Mouse (Mus musculus) liver, embryonic 15.5 days (tissue): Measurements from ENCODE around the gene 9030624G23Rik. TPM values are rescaled to one million over a fixed set of nuclear protein-coding genes. Genes with fewer than 3 reads are reported as not detected.
A peak's percentile ranks its signal among the peaks of the same experiment; 100 is the strongest.
"Not testable (repeated sequence)": the region's sequence is repeated elsewhere in the genome, so short reads cannot be mapped to it uniquely, and the experiment has no call there.

Experiments used
- ATAC-seq: fragments of 200-750 bp; cut with Nextera tagmentation; 2 replicates; pipeline ENCODE4 v1.8.0; 2017; ENCODE audit warnings: moderate number of reproducible peaks, mild to moderate bottlenecking, moderate library complexity; ENCODE audit not compliant: insufficient read depth
- H3K27ac ChIP-seq: fragments of 300-500 bp; sonication (generic); replicated peaks from 2 replicates; pipeline ENCODE4 v1.5.1; 2015; ENCODE audit warnings: mild to moderate bottlenecking, inconsistent platforms
- H3K27me3 ChIP-seq: fragments of 300-500 bp; sonication (generic); 2 replicates; pipeline ENCODE4 v1.6.1; 2015; ENCODE audit warnings: mild to moderate bottlenecking, inconsistent platforms
- H3K36me3 ChIP-seq: fragments of 300-500 bp; sonication (generic); replicated peaks from 2 replicates; pipeline ENCODE4 v1.6.1; 2015; ENCODE audit warnings: moderate library complexity, mild to moderate bottlenecking, inconsistent platforms
- H3K4me1 ChIP-seq: fragments of 300-500 bp; sonication (generic); replicated peaks from 2 replicates; pipeline ENCODE4 v1.6.1; 2015; ENCODE audit warnings: inconsistent platforms
- H3K4me2 ChIP-seq: fragments of 300-500 bp; sonication (generic); 2 replicates; pipeline ENCODE4 v1.6.1; 2015; ENCODE audit warnings: moderate library complexity, mild to moderate bottlenecking, inconsistent platforms
- H3K4me3 ChIP-seq: fragments of 300-500 bp; sonication (generic); replicated peaks from 2 replicates; pipeline ENCODE4 v1.5.1; 2015; ENCODE audit warnings: mild to moderate bottlenecking, inconsistent platforms
- H3K9ac ChIP-seq: fragments of 300-500 bp; sonication (generic); 2 replicates; pipeline ENCODE4 v1.6.1; 2015; ENCODE audit warnings: moderate library complexity, mild to moderate bottlenecking, inconsistent platforms
- H3K9me3 ChIP-seq: fragments of 300-500 bp; sonication (generic); replicated peaks from 2 replicates; pipeline ENCODE4 v1.6.1; 2016; ENCODE audit warnings: inconsistent platforms
- WGBS: fragments of 180-500 bp; shearing (Covaris S2); methylation state at CpG from one replicate; pipeline ENCODE4 v1.1.7; 2015; ENCODE audit warnings: mixed read lengths; ENCODE audit not compliant: insufficient replicate concordance; 5-methylcytosine and 5-hydroxymethylcytosine counted together
- polyA plus RNA-seq: library from polyadenylated mRNA; unstranded; fragments of >200 nt; fragmentation: Nextera tagmentation; extraction: Ambion mirVana; gene quantifications from 2 replicates; pipeline ENCODE4 v1.2.1, GENCODE M21; 2015

Gene 9030624G23Rik
- polyA plus RNA-seq = 0.13 and 0.26 TPM in 2 replicates

DNA sequence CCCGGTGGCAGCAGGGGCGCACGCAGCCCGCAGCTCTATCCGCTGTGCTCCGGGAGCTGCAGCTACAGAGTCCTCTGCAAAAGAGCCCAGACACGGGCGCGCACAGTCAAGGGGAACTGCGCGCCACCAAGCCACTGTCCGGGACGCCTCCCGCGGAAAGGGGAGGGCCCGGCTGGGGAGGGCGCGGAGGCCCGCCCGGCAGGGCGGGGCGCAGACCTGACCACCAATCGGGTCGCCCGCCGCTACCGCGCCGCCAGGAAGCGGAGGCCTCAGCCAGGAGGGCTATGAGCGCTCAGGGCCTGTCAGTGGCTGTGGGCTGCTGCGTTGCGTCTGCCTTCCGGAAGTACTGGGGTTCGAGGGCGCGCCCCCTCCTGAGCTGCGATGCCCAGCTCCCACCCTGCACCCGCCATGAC lies at the start of gene 9030624G23Rik:
Gene 9030624G23Rik (minus strand): TSS at position 139 of the 413 bp plus-strand sequence.
- not testable (repeated sequence) for H3K9ac ChIP-seq, H3K27me3 ChIP-seq, ATAC-seq, H3K27ac ChIP-seq, H3K36me3 ChIP-seq, H3K9me3 ChIP-seq, H3K4me1 ChIP-seq
- peak within 1 kb of the TSS; percentile 44 for H3K4me3 ChIP-seq
- WGBS = under 1% methylated on average over 39 of the region's 39 CpGs
- H3K4me2 ChIP-seq = peak within 1 kb of the TSS; percentile 53

DNA sequence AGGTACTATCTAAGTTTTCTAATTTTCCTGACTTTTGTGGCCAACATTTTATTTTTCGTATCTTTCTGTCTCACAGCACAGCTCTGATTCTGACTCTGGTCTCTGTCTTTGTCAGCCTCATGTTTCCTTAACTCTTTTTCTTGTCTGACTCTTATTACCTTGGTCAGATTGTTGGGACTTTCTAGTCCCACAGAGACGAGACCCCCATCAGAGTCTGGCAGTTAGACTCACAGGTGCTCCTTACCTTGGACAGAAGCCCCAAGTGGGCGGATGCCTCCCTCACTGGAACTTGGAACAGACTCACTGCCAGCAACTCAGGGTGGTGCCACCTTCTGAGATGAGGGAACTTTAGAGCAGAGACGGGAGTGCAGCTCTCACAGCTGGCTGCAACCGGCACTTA lies 13.9 kb downstream of the 9030624G23Rik start:
- H3K4me3 ChIP-seq, H3K36me3 ChIP-seq, H3K27me3 ChIP-seq, H3K27ac ChIP-seq, H3K9ac ChIP-seq, H3K4me2 ChIP-seq, H3K4me1 ChIP-seq, ATAC-seq, H3K9me3 ChIP-seq: not testable (repeated sequence)
- 62% methylated on average over 2 of the region's 5 CpGs for WGBS
